Mouse (Mus musculus): ENCODE measurements around the gene Herc6.

GRCm38 (mm10) chr6:57639531-57639930 is 58.7 kb downstream of the Herc6 start:
- TF ChIP-seq CTCF (IDR thresholded peaks at IDR 0.05; ENCODE audit: low read depth): no peak
- no peak for TF ChIP-seq EP300 (optimal IDR thresholded peaks at IDR 0.05)
